Mouse (Mus musculus): ENCODE results near the gene Ube2v1.

Gene Ube2v1

GRCm38 (mm10) chr2:167562101-167562500 lies 69.8 kb downstream of the Ube2v1 start:
- no peak for DNase-seq (ENCODE audit: low spot score)

- DNase-seq (ENCODE audit: low spot score) = no peak
These were observed 72.5 kb downstream of the Ube2v1 start for GRCm38 (mm10) chr2:167559413-167559812.

Data from spleen, adult 12 weeks (tissue).